Mouse (Mus musculus) adrenal gland, adult 2 months (tissue): ENCODE measurements around the gene Tnpo1. TPM values are rescaled to one million over a fixed set of nuclear protein-coding genes. Genes with fewer than 3 reads are reported as not detected.
"Not testable (repeated sequence)": the region's sequence is repeated elsewhere in the genome, so short reads cannot be mapped to it uniquely, and the experiment has no call there.

Source experiments
- DNase-seq: peaks from one replicate; pipeline ENCODE4 v3.0.0; 2021
- polyA plus RNA-seq: library from polyadenylated mRNA; depleted of rRNA; stranded (reverse); fragments of >200 nt; gene quantifications from 2 replicates; pipeline ENCODE4 v1.2.3, GENCODE M21; 2012
- total RNA-seq, 2 experiments: library from RNA; stranded (reverse); gene quantifications; 2 replicates each; pipeline ENCODE4 v1.2.3; 2021

Gene Tnpo1
- total and polyA plus RNA-seq, 3 experiments = 9.6 to 127 (median 126) TPM

DNA sequence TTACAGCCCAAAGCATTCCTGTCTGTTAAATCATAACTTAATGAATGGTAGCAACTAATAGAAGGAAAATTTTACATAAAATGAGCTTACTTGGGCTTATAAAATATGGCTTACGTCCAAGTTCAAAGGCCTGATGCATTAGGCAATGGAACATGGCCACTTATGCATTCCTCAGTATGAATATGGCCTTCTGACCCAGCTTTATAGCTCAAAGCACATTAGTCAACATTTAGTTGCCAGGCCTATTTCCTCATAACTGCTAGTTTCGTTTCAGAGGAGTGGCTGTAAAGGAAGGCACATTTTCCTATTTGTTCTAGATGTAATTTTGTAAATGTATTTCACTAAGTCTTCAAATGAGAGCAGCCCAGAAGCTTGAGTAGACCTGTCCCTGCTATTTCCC is 107.1 kb downstream of the Tnpo1 start:
- no peak for DNase-seq

- peak; percentile 57 for DNase-seq
Measured at GRCm38 (mm10) chr13:98818205-98818604, 108.0 kb downstream of the Tnpo1 start.

GRCm38 (mm10) chr13:98817766-98818165 is 108.4 kb downstream of the Tnpo1 start:
- no peak for DNase-seq

GRCm38 (mm10) chr13:98816981-98817660 is 109.1 kb downstream of the Tnpo1 start:
- not testable (repeated sequence) for DNase-seq

GRCm38 (mm10) chr13:98816571-98816970 is 109.6 kb downstream of the Tnpo1 start:
- no peak for DNase-seq

DNA sequence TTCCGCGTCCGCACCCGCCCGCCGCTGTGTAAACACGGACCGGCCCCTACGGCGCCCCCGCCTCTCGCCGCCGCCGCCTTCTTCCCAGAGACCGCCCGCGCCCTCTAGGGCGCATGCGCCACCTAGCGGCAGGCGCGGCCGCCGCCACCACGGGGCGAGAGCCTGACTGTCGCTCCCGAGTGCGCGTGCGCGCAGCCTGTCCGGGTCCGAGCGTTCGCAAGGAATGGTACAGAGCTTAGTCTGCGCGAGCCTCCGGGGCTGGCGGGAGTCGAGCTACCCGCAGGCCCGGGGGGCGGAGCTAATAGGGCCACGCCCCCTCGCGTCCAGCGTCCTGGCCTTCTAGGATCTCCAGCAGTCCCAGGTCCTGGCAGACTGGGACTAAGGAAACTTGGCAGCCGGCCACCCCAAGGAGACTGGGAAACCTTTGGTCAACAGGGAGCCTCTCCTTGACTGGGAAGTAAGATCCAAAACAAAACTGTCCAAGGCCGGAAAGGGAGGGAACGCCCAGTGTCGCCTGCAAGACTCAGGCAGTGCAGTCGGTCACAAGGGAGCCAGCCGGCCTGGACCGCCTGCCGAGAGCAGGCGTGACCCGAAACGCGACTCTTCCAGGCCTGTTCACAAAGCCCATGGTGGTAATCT is 110.9 kb downstream of the Tnpo1 start, which contains the start of gene Fcho2:
Gene Fcho2, minus strand, starts transcription at position 303 of the 639 bp plus-strand sequence.
- peak; percentile 100 for DNase-seq

DNA sequence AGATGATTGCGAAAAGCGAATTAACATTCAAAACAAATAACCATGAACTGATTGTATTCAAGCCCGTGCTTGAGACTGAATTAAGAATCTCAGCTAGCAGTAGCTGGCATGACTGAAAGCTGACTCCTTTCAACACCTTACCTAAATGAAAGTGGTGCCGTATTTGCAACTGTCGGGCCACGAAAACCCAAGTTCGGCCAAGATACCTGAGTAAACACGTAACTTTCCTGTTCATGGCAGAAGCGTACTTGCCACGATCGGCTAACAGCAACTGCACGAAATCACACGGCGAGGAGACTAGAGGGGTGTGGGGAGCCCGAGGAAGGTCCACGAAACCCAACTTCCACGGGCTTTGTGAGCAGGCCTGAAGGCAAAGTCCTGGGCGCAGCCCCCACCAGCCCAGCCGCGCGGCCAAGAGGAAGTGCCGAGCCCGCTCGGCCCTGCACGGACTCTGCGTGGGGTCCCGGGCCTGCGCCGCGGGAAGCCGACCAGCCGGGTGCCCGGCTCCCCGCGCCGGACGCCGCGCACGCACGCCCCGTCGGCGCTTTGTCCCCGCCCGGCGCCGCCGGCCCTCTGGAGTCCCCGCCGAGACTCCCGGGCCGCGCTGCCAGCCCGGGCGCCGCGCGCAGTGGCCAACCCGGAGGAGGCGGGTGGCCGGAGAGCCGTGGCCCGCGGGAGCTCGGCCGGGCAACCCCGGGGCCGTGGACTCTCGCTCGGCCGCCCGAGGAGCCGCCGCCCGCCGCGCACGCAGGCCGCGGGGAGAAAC is 111.7 kb downstream of the Tnpo1 start:
- peak; percentile 79 for DNase-seq

GRCm38 (mm10) chr13:98813596-98814274 is 112.4 kb downstream of the Tnpo1 start:
- DNase-seq = no peak

GRCm38 (mm10) chr13:98813167-98813566 is 113.0 kb downstream of the Tnpo1 start:
- DNase-seq = no peak

DNA sequence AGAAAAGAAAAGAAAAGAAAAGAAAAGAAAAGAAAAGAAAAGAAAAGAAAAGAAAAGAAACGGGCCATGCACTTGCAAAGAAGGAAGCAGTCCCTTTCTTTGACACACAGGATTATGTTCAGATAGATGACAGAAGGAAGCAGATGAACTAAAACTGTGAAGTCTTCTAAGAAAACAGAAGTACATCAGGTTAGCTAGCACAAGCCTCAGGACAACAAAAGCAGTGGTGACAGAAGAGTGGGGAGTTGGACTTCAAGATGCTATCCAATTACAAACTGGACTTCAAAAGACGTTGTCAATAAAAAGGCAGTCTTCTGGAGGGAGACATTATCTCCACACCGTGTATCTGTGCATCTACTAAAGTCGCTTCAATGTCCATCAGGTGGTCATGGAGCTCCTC is 113.9 kb downstream of the Tnpo1 start:
- DNase-seq = no peak

- peak; percentile 36 for DNase-seq
Measured at GRCm38 (mm10) chr13:98810143-98810542, 116.0 kb downstream of the Tnpo1 start.

- DNase-seq = no peak
Measured at GRCm38 (mm10) chr13:98809087-98809486, 117.1 kb downstream of the Tnpo1 start.

DNA sequence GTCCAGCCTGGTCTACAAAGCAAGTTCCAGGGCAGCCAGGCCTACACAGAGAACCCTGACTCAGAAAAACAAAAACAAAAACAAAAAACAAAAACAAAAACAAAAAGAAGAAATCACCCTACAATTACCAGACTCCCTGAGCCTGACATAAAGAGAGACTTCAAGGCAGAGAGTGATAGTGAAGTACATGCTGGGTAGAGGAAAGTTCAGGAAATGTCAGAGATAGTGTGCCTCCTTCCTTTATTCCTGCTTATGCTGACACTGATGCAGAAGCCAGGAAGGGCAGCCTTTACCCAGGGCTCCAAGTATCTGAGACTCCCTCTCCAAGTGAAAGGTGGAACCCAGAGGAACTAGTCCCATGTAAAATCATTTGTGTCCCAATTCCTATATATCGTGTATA is 121.7 kb downstream of the Tnpo1 start:
- no peak for DNase-seq

GRCm38 (mm10) chr13:98803699-98804098 is 122.5 kb downstream of the Tnpo1 start:
- DNase-seq = no peak

- DNase-seq = no peak
Measured at GRCm38 (mm10) chr13:98802957-98803356, 123.2 kb downstream of the Tnpo1 start.

GRCm38 (mm10) chr13:98795511-98795910 is 130.7 kb downstream of the Tnpo1 start:
- DNase-seq = no peak

GRCm38 (mm10) chr13:98792864-98793263 is 133.3 kb downstream of the Tnpo1 start:
- no peak for DNase-seq

GRCm38 (mm10) chr13:98791693-98792092 is 134.5 kb downstream of the Tnpo1 start:
- no peak for DNase-seq
